Mouse (Mus musculus): ENCODE measurements around the gene Ccz1. TPM values are rescaled to one million over a fixed set of nuclear protein-coding genes. Genes with fewer than 3 reads are reported as not detected.

The Ccz1 gene
- polyA plus RNA-seq, 1 experiment from 2014 or later: 117 TPM

- Histone ChIP-seq H3K27ac (ENCODE audit: low read depth, low read length) (no peak overlapping the region), H3K4me2 (ENCODE audit: low read depth, low read length, severe bottlenecking) (no peak overlapping the region), H3K27me3 (ENCODE audit: control insufficient read depth, insufficient read depth, low read length) (no peaks in the 10 kb centered on the region), H3K36me3 (ENCODE audit: control insufficient read depth, insufficient read depth, low read length) (no peaks in the 10 kb centered on the region), H3K4me3 (ENCODE audit: low read depth, low read length) (no peak overlapping the region), H3K9me3 (ENCODE audit: control insufficient read depth, low read length) (no peaks in the 10 kb centered on the region), H3K9ac (ENCODE audit: low read length) (no peak overlapping the region), H3K4me1 (replicated peaks; ENCODE audit: control insufficient read depth, insufficient read depth, low read length) (no peaks in the 10 kb centered on the region)
- WGBS: 46% methylated on average over 4 of the region's 4 CpGs
- ATAC-seq (replicated peaks; ENCODE audit: low FRiP score): peak; percentile 78
- DNase-seq (ENCODE audit: low spot score): peak; percentile 87
Measured at GRCm38 (mm10) chr5:143974931-143975630, 39.6 kb downstream of the Ccz1 start.

DNA sequence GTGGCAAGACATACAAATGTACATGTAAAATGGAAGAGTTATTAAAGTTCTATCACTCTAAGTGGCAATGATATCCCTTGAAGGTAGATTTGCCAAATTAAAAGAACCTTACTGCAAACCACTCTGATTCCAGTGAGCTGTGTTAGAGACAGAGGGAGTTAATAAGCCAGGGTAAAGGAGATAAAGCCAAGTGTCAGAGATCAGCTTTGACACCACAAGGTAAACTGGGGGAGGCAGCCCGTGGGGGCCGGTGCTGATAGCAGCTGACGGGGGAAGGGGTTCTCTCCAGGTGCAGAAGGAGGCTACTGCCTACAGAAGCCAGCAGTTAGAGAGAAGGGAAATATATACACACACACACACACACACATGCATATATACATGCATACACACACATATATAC, 42.0 kb downstream of the Ccz1 start:
- no peak for DNase-seq (ENCODE audit: low spot score)
- Histone ChIP-seq H3K27me3 (ENCODE audit: control insufficient read depth, insufficient read depth, low read length) (no peaks in the 10 kb centered on the region), H3K36me3 (ENCODE audit: control insufficient read depth, insufficient read depth, low read length) (no peaks in the 10 kb centered on the region), H3K4me2 (ENCODE audit: low read depth, low read length, severe bottlenecking) (no peak overlapping the region), H3K4me3 (ENCODE audit: low read depth, low read length) (no peak overlapping the region), H3K9ac (ENCODE audit: low read length) (no peak overlapping the region), H3K4me1 (replicated peaks; ENCODE audit: control insufficient read depth, insufficient read depth, low read length) (no peaks in the 10 kb centered on the region), H3K27ac (ENCODE audit: low read depth, low read length) (no peak overlapping the region), H3K9me3 (ENCODE audit: control insufficient read depth, low read length) (no peaks in the 10 kb centered on the region)
- 72% methylated on average over 3 of the region's 3 CpGs for WGBS
- ATAC-seq (replicated peaks; ENCODE audit: low FRiP score): no peak

DNA sequence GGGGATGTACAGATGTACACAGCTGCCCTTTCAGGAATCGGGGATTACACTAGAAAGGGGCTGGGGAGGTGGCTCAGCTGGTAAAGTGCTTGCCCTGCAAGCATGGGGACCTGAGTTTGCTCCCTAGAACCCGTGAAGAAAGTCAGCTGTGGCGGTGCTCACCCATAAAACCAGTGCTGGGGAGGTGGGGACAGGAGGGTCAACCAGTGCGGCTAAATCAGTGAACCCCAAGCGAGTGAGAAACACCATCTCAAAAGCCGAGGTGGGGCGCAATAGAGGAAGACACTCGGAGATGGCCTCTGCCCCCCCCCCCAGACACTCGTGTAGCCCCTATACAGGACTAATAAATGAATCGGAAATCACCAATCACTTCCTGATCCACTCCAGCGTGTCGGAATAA, 48.0 kb downstream of the Ccz1 start:
- ATAC-seq (replicated peaks; ENCODE audit: low FRiP score) (no peak), DNase-seq (ENCODE audit: low spot score) (no peak)
- Histone ChIP-seq H3K27ac (ENCODE audit: low read depth, low read length) (no peak overlapping the region), H3K4me3 (ENCODE audit: low read depth, low read length) (no peak overlapping the region), H3K27me3 (ENCODE audit: control insufficient read depth, insufficient read depth, low read length) (no peaks in the 10 kb centered on the region), H3K4me2 (ENCODE audit: low read depth, low read length, severe bottlenecking) (no peak overlapping the region), H3K36me3 (ENCODE audit: control insufficient read depth, insufficient read depth, low read length) (no peaks in the 10 kb centered on the region), H3K4me1 (replicated peaks; ENCODE audit: control insufficient read depth, insufficient read depth, low read length) (no peaks in the 10 kb centered on the region), H3K9ac (ENCODE audit: low read length) (no peak overlapping the region), H3K9me3 (ENCODE audit: control insufficient read depth, low read length) (no peaks in the 10 kb centered on the region)
- WGBS: 88% methylated on average over 12 of the region's 12 CpGs

GRCm38 (mm10) chr5:143965586-143966345, 48.9 kb downstream of the Ccz1 start:
- WGBS: 91% methylated on average over 12 of the region's 12 CpGs
- DNase-seq (ENCODE audit: low spot score) (no peak), ATAC-seq (replicated peaks; ENCODE audit: low FRiP score) (no peak)
- H3K4me2 ChIP-seq (ENCODE audit: low read depth, low read length, severe bottlenecking): no peak overlapping the region
- H3K27me3 ChIP-seq (ENCODE audit: control insufficient read depth, insufficient read depth, low read length): no peaks in the 10 kb centered on the region
- H3K27ac ChIP-seq (ENCODE audit: low read depth, low read length): no peak overlapping the region
- H3K36me3 ChIP-seq (ENCODE audit: control insufficient read depth, insufficient read depth, low read length): no peaks in the 10 kb centered on the region
- H3K9me3 ChIP-seq (ENCODE audit: control insufficient read depth, low read length): no peaks in the 10 kb centered on the region
- H3K4me1 ChIP-seq (replicated peaks; ENCODE audit: control insufficient read depth, insufficient read depth, low read length): no peaks in the 10 kb centered on the region
- H3K9ac ChIP-seq (ENCODE audit: low read length): no peak overlapping the region
- no peak overlapping the region for H3K4me3 ChIP-seq (ENCODE audit: low read depth, low read length)

- 91% methylated on average over 7 of the region's 8 CpGs for WGBS
- ATAC-seq (replicated peaks; ENCODE audit: low FRiP score): no peak
Measured at GRCm38 (mm10) chr5:143961176-143961575, 53.5 kb downstream of the Ccz1 start.

GRCm38 (mm10) chr5:143959551-143959950, 55.1 kb downstream of the Ccz1 start:
- 93% methylated on average over 11 of the region's 11 CpGs for WGBS
- H3K9ac ChIP-seq (ENCODE audit: low read length): no peak overlapping the region
- DNase-seq (ENCODE audit: low spot score): no peak

More at GRCm38 (mm10) chr5:143961176-143961575, 53.5 kb downstream of the Ccz1 start:
- no peaks in the 10 kb centered on the region for H3K4me1 ChIP-seq (replicated peaks; ENCODE audit: control insufficient read depth, insufficient read depth, low read length)
- H3K9me3 ChIP-seq (ENCODE audit: control insufficient read depth, low read length): no peaks in the 10 kb centered on the region
- H3K27me3 ChIP-seq (ENCODE audit: control insufficient read depth, insufficient read depth, low read length): no peaks in the 10 kb centered on the region
- H3K4me3 ChIP-seq (ENCODE audit: low read depth, low read length): no peak overlapping the region
- H3K9ac ChIP-seq (ENCODE audit: low read length): no peak overlapping the region
- H3K4me2 ChIP-seq (ENCODE audit: low read depth, low read length, severe bottlenecking): no peak overlapping the region
- no peak for DNase-seq (ENCODE audit: low spot score)
- H3K27ac ChIP-seq (ENCODE audit: low read depth, low read length): no peak overlapping the region
- no peaks in the 10 kb centered on the region for H3K36me3 ChIP-seq (ENCODE audit: control insufficient read depth, insufficient read depth, low read length)

GRCm38 (mm10) chr5:143957101-143957500, 57.6 kb downstream of the Ccz1 start:
- H3K27ac ChIP-seq (ENCODE audit: low read depth, low read length): no peak overlapping the region
- H3K9me3 ChIP-seq (ENCODE audit: control insufficient read depth, low read length): no peaks in the 10 kb centered on the region
- H3K27me3 ChIP-seq (ENCODE audit: control insufficient read depth, insufficient read depth, low read length): no peaks in the 10 kb centered on the region
- no peak overlapping the region for H3K9ac ChIP-seq (ENCODE audit: low read length)
- H3K4me3 ChIP-seq (ENCODE audit: low read depth, low read length): no peak overlapping the region
- WGBS: 94% methylated on average over 6 of the region's 6 CpGs
- no peaks in the 10 kb centered on the region for H3K4me1 ChIP-seq (replicated peaks; ENCODE audit: control insufficient read depth, insufficient read depth, low read length)
- DNase-seq (ENCODE audit: low spot score): no peak
- ATAC-seq (replicated peaks; ENCODE audit: low FRiP score): no peak
- no peak overlapping the region for H3K4me2 ChIP-seq (ENCODE audit: low read depth, low read length, severe bottlenecking)
- H3K36me3 ChIP-seq (ENCODE audit: control insufficient read depth, insufficient read depth, low read length): no peaks in the 10 kb centered on the region

More at GRCm38 (mm10) chr5:143959551-143959950, 55.1 kb downstream of the Ccz1 start:
- Histone ChIP-seq H3K27me3 (ENCODE audit: control insufficient read depth, insufficient read depth, low read length) (no peaks in the 10 kb centered on the region), H3K27ac (ENCODE audit: low read depth, low read length) (no peak overlapping the region), H3K36me3 (ENCODE audit: control insufficient read depth, insufficient read depth, low read length) (no peaks in the 10 kb centered on the region), H3K4me1 (replicated peaks; ENCODE audit: control insufficient read depth, insufficient read depth, low read length) (no peaks in the 10 kb centered on the region), H3K4me2 (ENCODE audit: low read depth, low read length, severe bottlenecking) (no peak overlapping the region), H3K4me3 (ENCODE audit: low read depth, low read length) (no peak overlapping the region), H3K9me3 (ENCODE audit: control insufficient read depth, low read length) (no peaks in the 10 kb centered on the region)
- ATAC-seq (replicated peaks; ENCODE audit: low FRiP score): no peak

DNA sequence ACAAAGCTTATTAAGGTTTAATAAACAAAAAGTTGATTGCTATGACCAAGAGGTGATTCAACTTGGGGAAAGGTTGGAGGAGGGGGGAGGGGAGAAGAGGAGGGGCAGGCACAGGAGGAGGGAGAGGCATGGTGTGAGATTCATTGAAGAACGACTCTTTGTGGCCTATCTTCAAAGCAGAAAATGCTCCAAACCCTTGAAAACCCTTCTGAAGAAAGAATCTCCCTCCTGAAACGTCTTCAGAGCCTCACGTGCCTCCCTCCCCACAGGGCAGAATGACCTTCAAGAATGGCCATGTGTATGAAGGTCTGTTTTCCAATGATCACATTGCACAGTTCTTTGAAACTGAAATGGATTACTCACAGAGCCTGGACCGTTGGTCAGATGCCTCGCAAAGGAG, 64.7 kb downstream of the Ccz1 start:
- no peak for DNase-seq (ENCODE audit: low spot score)
- H3K36me3 ChIP-seq (ENCODE audit: control insufficient read depth, insufficient read depth, low read length): no peaks in the 10 kb centered on the region

More for the DNA sequence above, 64.7 kb downstream of the Ccz1 start:
- H3K9me3 ChIP-seq (ENCODE audit: control insufficient read depth, low read length): no peaks in the 10 kb centered on the region
- no peak for ATAC-seq (replicated peaks; ENCODE audit: low FRiP score)
- H3K4me3 ChIP-seq (ENCODE audit: low read depth, low read length): no peak overlapping the region
- H3K27me3 ChIP-seq (ENCODE audit: control insufficient read depth, insufficient read depth, low read length): no peaks in the 10 kb centered on the region
- H3K4me1 ChIP-seq (replicated peaks; ENCODE audit: control insufficient read depth, insufficient read depth, low read length): no peaks in the 10 kb centered on the region
- H3K4me2 ChIP-seq (ENCODE audit: low read depth, low read length, severe bottlenecking): no peak overlapping the region
- 46% methylated on average over 5 of the region's 5 CpGs for WGBS
- no peak overlapping the region for H3K9ac ChIP-seq (ENCODE audit: low read length)
- H3K27ac ChIP-seq (ENCODE audit: low read depth, low read length): no peak overlapping the region

Measured in forebrain, embryonic 11.5 days (tissue).